Mouse (Mus musculus) stomach, embryonic 16.5 days (tissue): Measurements from ENCODE around the gene Sept9. TPM values are rescaled to one million over a fixed set of nuclear protein-coding genes. Genes with fewer than 3 reads are reported as not detected.

Experiments used
- ATAC-seq: fragments of 200-750 bp; cut with Nextera tagmentation; 2 replicates; pipeline ENCODE4 v1.8.0; 2017; ENCODE audit warnings: moderate number of reproducible peaks, moderate TSS enrichment; ENCODE audit not compliant: insufficient read depth, low FRiP score
- H3K27ac ChIP-seq: fragments of 300-500 bp; sonication (generic); 2 replicates; pipeline ENCODE4 v1.5.1; 2014; ENCODE audit warnings: low read length
- H3K27me3 ChIP-seq: fragments of 300-500 bp; sonication (generic); 2 replicates; pipeline ENCODE4 v1.6.1; 2014; ENCODE audit warnings: low read length, control low read depth, mixed read lengths; ENCODE audit not compliant: control insufficient read depth, insufficient read depth
- H3K36me3 ChIP-seq: fragments of 300-500 bp; sonication (generic); 2 replicates; pipeline ENCODE4 v1.6.1; 2014; ENCODE audit warnings: low read length; ENCODE audit not compliant: control insufficient read depth, insufficient read depth
- H3K4me1 ChIP-seq: fragments of 300-500 bp; sonication (generic); 2 replicates; pipeline ENCODE4 v1.6.1; 2014; ENCODE audit warnings: low read length, control low read depth, mixed read lengths; ENCODE audit not compliant: control insufficient read depth, insufficient read depth
- H3K4me2 ChIP-seq: fragments of 300-500 bp; sonication (generic); 2 replicates; pipeline ENCODE4 v1.6.1; 2014; ENCODE audit warnings: low read depth, low read length, mixed read lengths
- H3K4me3 ChIP-seq: fragments of 300-500 bp; sonication (generic); replicated peaks from 2 replicates; pipeline ENCODE4 v1.5.1; 2014; ENCODE audit warnings: mild to moderate bottlenecking, low read length
- H3K9ac ChIP-seq: fragments of 300-500 bp; sonication (generic); 2 replicates; pipeline ENCODE4 v1.6.1; 2014; ENCODE audit warnings: low read length
- H3K9me3 ChIP-seq: fragments of 300-500 bp; sonication (generic); replicated peaks from 2 replicates; pipeline ENCODE4 v1.6.1; 2016; ENCODE audit warnings: low read length, control low read depth; ENCODE audit not compliant: control insufficient read depth
- WGBS: fragments of 180-500 bp; shearing (Covaris S2); extraction: QIAGEN DNeasy Blood & Tissue Kit; methylation state at CpG from one replicate; pipeline ENCODE4 v1.1.7; 2014; 5-methylcytosine and 5-hydroxymethylcytosine counted together
- polyA plus RNA-seq: library from polyadenylated mRNA; unstranded; fragments of >200 nt; fragmentation: Nextera tagmentation; extraction: Ambion mirVana; gene quantifications from 2 replicates; pipeline ENCODE4 v1.2.1, GENCODE M21; 2015

The Sept9 gene
- polyA plus RNA-seq, 1 experiment from 2014 or later = 105 TPM

GRCm38 (mm10) chr11:117309918-117310287, 110.4 kb downstream of the Sept9 start:
- H3K4me1 ChIP-seq = peaks cover 79% of the 10 kb centered on the region
- H3K4me3 ChIP-seq = no peak overlapping the region
- peak overlapping the region; percentile 13 for H3K27ac ChIP-seq
- H3K9ac ChIP-seq = 0 out of 2 replicates have a peak overlapping the region, but pooled peaks have one; percentile 32
- H3K4me2 ChIP-seq = no peak overlapping the region
- H3K9me3 ChIP-seq = no peaks in the 10 kb centered on the region
- no peaks in the 10 kb centered on the region for H3K27me3 ChIP-seq
- no peaks in the 10 kb centered on the region for H3K36me3 ChIP-seq
- ATAC-seq = no peak
- 67% methylated on average over 3 of the region's 3 CpGs for WGBS

GRCm38 (mm10) chr11:117310341-117311107, 111.1 kb downstream of the Sept9 start:
- Histone ChIP-seq H3K36me3 (no peaks in the 10 kb centered on the region), H3K27me3 (no peaks in the 10 kb centered on the region), H3K4me3 (no peak overlapping the region), H3K9me3 (no peaks in the 10 kb centered on the region), H3K4me2 (no peak overlapping the region), H3K27ac (peak overlapping the region; percentile 92), H3K4me1 (peaks cover 86% of the 10 kb centered on the region), H3K9ac (0 out of 2 replicates have a peak overlapping the region, but pooled peaks have one; percentile 23)
- 77% methylated on average over 12 of the region's 12 CpGs for WGBS
- no peak for ATAC-seq

DNA sequence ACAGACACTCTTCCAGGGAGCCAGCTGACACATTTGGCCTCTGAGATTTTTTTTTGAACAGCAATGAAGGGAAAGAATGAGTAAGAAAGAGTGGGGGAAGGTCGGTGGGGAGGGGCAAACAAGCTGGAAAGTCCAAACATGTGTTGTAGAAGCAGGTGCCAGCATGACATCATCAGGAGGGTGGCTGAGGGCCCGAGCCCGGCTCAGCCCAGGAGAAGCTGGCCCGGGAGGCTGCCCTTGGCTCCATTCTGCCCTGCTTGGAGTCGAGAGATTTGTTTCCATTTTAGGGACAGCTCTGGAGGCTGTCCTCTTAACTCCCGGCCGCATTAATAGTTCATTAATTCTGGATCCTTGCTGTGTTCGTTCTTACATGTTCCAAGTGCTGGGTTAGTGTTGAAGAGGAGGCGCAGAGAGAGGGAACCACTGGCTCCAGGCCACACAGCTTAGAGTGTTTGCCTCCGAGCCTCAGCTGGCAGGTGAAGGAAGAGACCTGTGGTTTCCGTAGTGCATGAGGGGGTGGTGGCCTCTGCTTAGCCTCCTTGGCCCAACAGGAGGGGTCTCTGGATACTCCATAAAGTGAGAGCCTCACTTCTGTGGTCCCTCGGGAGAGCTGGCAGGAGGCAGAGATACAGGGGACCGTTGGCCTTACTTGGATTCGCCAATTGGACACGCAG, 111.8 kb downstream of the Sept9 start:
- ATAC-seq = peak; percentile 19; the same call in 1 of the 2 replicates
- Histone ChIP-seq H3K4me2 (no peak overlapping the region), H3K4me1 (peaks cover 89% of the 10 kb centered on the region), H3K27me3 (no peaks in the 10 kb centered on the region), H3K9me3 (no peaks in the 10 kb centered on the region), H3K9ac (0 out of 2 replicates have a peak overlapping the region, but pooled peaks have one; percentile 3), H3K4me3 (no peak overlapping the region), H3K27ac (peak overlapping the region; percentile 92), H3K36me3 (no peaks in the 10 kb centered on the region)
- WGBS = 46% methylated on average over 15 of the region's 15 CpGs

DNA sequence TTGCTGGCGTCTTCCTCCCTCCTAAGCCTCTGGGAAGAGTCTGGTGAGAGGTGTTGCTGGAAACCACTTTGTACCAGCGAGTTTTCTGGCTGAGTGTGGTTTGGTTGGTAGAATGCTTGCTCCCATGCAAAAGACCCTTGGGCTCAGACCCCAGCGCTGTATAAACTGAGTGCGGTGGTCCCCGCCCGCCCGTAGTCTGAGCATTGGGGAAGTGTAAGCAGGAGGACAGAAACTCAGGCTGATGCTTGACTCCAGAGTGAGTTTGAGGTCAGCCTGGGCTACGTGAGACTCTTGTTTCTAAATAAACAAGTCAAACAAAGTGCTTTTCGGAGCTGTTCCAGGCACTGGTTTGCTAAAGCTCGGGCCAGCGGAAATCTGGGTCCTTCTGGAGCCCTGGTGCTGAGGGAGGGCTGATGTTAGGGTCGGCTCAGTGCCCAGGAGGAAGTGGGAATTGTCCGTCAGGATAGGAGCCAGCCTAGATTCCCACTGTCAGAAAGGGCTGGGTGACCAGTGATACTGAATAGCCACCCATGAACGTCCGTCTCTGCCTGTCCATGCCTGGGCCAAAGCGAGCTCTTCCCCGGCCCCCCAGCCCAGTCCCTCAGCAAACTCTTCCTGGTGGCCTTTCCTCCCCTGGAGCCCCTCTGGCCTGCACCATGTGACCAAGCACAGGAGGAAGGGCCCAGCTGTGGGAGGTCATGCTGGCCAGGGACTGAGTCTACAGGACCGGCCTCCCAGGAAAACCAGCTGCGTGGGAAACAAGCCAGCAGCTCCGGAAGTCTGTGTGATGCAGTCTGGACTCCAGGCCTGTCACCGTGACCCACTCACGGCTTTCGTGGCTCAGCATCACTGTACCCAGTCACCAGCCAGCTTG, 112.8 kb downstream of the Sept9 start:
- H3K9me3 ChIP-seq = no peaks in the 10 kb centered on the region
- H3K4me1 ChIP-seq = peaks cover 94% of the 10 kb centered on the region
- peak overlapping the region; percentile 92 for H3K27ac ChIP-seq
- no peaks in the 10 kb centered on the region for H3K36me3 ChIP-seq
- H3K4me3 ChIP-seq = no peak overlapping the region
- 0 out of 2 replicates have a peak overlapping the region, but pooled peaks have one; percentile 19 for H3K4me2 ChIP-seq
- peak overlapping the region; percentile 40 for H3K9ac ChIP-seq
- no peaks in the 10 kb centered on the region for H3K27me3 ChIP-seq
- peak; percentile 54 for ATAC-seq
- WGBS = 35% methylated on average over 23 of the region's 23 CpGs

DNA sequence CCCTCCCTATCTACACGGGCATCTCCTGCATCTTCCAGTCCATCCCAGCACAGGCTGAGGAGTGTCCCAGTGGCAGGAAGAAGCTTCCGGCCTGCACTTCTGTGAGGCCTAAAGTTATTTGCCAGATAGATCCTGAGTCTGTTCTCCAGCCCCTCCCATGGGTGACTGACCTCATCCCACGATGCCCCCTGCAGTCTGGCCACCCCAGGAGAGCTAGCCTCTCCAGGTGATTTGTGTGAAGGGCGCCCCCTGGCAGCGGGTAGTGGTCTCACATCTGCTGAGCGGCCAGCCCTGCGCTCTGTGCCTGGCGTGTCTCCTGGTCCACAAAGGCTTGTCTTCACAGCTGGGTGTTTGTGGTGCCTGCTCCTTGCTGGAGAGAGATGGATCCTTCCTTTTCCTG, 113.5 kb downstream of the Sept9 start:
- 38% methylated on average over 8 of the region's 8 CpGs for WGBS
- peak overlapping the region; percentile 92 for H3K27ac ChIP-seq
- no peaks in the 10 kb centered on the region for H3K9me3 ChIP-seq
- 0 out of 2 replicates have a peak overlapping the region, but pooled peaks have one; percentile 10 for H3K4me2 ChIP-seq
- no peak overlapping the region for H3K4me3 ChIP-seq
- peak overlapping the region; percentile 40 for H3K9ac ChIP-seq
- no peaks in the 10 kb centered on the region for H3K36me3 ChIP-seq
- H3K4me1 ChIP-seq = peaks cover 95% of the 10 kb centered on the region
- no peak for ATAC-seq
- no peaks in the 10 kb centered on the region for H3K27me3 ChIP-seq

DNA sequence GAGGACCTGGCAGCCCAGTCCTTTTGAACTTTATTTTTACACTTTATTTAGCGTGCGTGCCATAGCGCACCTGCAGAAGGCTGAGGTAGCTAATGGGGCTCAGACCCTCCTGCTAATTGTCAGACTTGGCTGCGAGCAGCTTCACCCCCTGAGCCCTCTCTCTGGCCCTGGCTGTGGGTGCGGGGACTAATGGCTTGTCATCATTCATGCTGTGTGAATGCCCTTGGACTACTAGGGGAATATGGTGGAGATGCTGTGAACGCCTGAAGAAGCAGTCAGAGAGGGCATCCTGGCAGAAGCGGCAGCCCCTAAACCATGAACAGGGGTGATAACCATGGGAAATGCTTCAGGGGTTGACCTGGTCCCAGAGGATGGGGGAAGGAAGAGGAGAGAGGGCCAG, 114.0 kb downstream of the Sept9 start:
- H3K4me1 ChIP-seq = peaks cover 95% of the 10 kb centered on the region
- peak overlapping the region; percentile 40 for H3K9ac ChIP-seq
- H3K27ac ChIP-seq = peak overlapping the region; percentile 92
- H3K4me3 ChIP-seq = no peak overlapping the region
- H3K27me3 ChIP-seq = no peaks in the 10 kb centered on the region
- no peaks in the 10 kb centered on the region for H3K36me3 ChIP-seq
- 84% methylated on average over 7 of the region's 7 CpGs for WGBS
- no peak for ATAC-seq
- H3K9me3 ChIP-seq = no peaks in the 10 kb centered on the region
- H3K4me2 ChIP-seq = no peak overlapping the region

DNA sequence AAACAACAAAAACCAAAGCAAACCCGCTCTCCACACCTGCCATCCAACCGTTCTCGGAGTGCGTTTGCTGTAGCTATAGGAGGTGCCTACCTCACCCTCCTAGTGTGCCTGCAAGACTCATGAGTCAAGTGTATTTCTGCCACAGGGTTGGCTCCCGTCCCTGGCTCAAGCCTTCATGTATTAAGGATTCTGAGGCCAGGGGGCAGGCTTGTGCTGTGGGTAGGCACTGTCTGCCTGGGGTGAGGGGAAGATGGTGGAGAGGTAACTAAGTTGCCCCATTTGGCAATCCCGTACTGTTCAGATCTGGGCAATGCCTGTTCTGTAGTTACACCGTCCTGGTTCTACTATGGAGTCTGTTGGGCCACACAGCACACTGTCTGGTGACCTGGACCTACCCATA, 114.6 kb downstream of the Sept9 start:
- Histone ChIP-seq H3K9ac (peak overlapping the region; percentile 12; the same call in 1 of the 2 replicates), H3K4me2 (no peak overlapping the region), H3K36me3 (no peaks in the 10 kb centered on the region), H3K27me3 (no peaks in the 10 kb centered on the region), H3K9me3 (no peaks in the 10 kb centered on the region), H3K4me1 (peaks cover 95% of the 10 kb centered on the region), H3K27ac (no peak overlapping the region), H3K4me3 (no peak overlapping the region)
- ATAC-seq = no peak
- WGBS = 80% methylated on average over 7 of the region's 7 CpGs

- no peak for ATAC-seq
- peaks cover 95% of the 10 kb centered on the region for H3K4me1 ChIP-seq
Observed at GRCm38 (mm10) chr11:117314520-117314919, 115.1 kb downstream of the Sept9 start.

More at GRCm38 (mm10) chr11:117314520-117314919, 115.1 kb downstream of the Sept9 start:
- Histone ChIP-seq H3K27me3 (no peaks in the 10 kb centered on the region), H3K9me3 (no peaks in the 10 kb centered on the region), H3K36me3 (no peaks in the 10 kb centered on the region), H3K4me3 (no peak overlapping the region), H3K9ac (peak overlapping the region; percentile 12; the same call in 1 of the 2 replicates), H3K4me2 (no peak overlapping the region), H3K27ac (peak overlapping the region; percentile 90)
- 90% methylated on average over 8 of the region's 8 CpGs for WGBS
